Mouse (Mus musculus) E14TG2a.4 (cell line): Measurements from ENCODE around the gene Btbd16.

Experiments used
- CTCF ChIP-seq: conservative IDR thresholded peaks from 2 replicates; pipeline ENCODE4 v1.5.1; 2014; ENCODE audit warnings: low read length
- NANOG ChIP-seq: IDR thresholded peaks from 2 replicates; pipeline ENCODE4 v1.6.1; 2014; ENCODE audit warnings: borderline replicate concordance, low read length, mixed read lengths
- POU5F1 ChIP-seq: IDR thresholded peaks from 2 replicates; pipeline ENCODE4 v1.6.1; 2014; ENCODE audit warnings: low read length, borderline replicate concordance

- TF ChIP-seq CTCF (no peak), NANOG (no peak), POU5F1 (no peak)
Observed at GRCm38 (mm10) chr7:130797524-130797923, 23.7 kb downstream of the Btbd16 start.
